Mouse (Mus musculus) embryonic facial prominence, embryonic 12.5 days (tissue): Measurements from ENCODE around the gene Asf1b. TPM values are rescaled to one million over a fixed set of nuclear protein-coding genes. Genes with fewer than 3 reads are reported as not detected.
A peak's percentile ranks its signal among the peaks of the same experiment; 100 is the strongest.

ENCODE experiments used
- ATAC-seq: fragments of 200-750 bp; cut with Nextera tagmentation; 2 replicates; pipeline ENCODE4 v1.8.0; 2017; ENCODE audit not compliant: insufficient number of reproducible peaks, insufficient read depth, low FRiP score, low TSS enrichment
- H3K27ac ChIP-seq: fragments of 300-500 bp; sonication (generic); 2 replicates; pipeline ENCODE4 v1.5.1; 2016; ENCODE audit warnings: mild to moderate bottlenecking
- H3K27me3 ChIP-seq: fragments of 300-500 bp; sonication (generic); 2 replicates; pipeline ENCODE4 v1.6.1; 2016; ENCODE audit warnings: mild to moderate bottlenecking, moderate library complexity
- H3K36me3 ChIP-seq: fragments of 300-500 bp; sonication (generic); 2 replicates; pipeline ENCODE4 v1.6.1; 2016; ENCODE audit warnings: mild to moderate bottlenecking
- H3K4me1 ChIP-seq: fragments of 300-500 bp; sonication (generic); 2 replicates; pipeline ENCODE4 v1.6.1; 2016
- H3K4me2 ChIP-seq: fragments of 300-500 bp; sonication (generic); replicated peaks from 2 replicates; pipeline ENCODE4 v1.6.1; 2016; ENCODE audit warnings: mild to moderate bottlenecking, moderate library complexity
- H3K4me3 ChIP-seq: fragments of 300-500 bp; sonication (generic); 2 replicates; pipeline ENCODE4 v1.5.1; 2016; ENCODE audit warnings: mild to moderate bottlenecking
- H3K9ac ChIP-seq: fragments of 300-500 bp; sonication (generic); 2 replicates; pipeline ENCODE4 v1.6.1; 2016; ENCODE audit warnings: mild to moderate bottlenecking, moderate library complexity
- H3K9me3 ChIP-seq: fragments of 300-500 bp; sonication (generic); 2 replicates; pipeline ENCODE4 v1.6.1; 2016; ENCODE audit warnings: mild to moderate bottlenecking, moderate library complexity
- WGBS: fragments of 180-500 bp; shearing (Covaris S2); methylation state at CpG from one replicate; pipeline ENCODE4 v1.1.7; 2016; 5-methylcytosine and 5-hydroxymethylcytosine counted together
- polyA plus RNA-seq: library from polyadenylated mRNA; unstranded; fragments of >200 nt; fragmentation: Nextera tagmentation; extraction: Ambion mirVana; gene quantifications from 2 replicates; pipeline ENCODE4 v1.2.1, GENCODE M21; 2016

The Asf1b gene
- 54.4 and 55.0 TPM in 2 replicates for polyA plus RNA-seq

- no peaks in the 10 kb centered on the region for H3K36me3 ChIP-seq
- 0 out of 2 replicates have a peak within 1 kb of the TSS, but pooled peaks have one; percentile 30 for H3K27ac ChIP-seq
- no peaks in the 10 kb centered on the region for H3K9me3 ChIP-seq
- WGBS: under 1% methylated on average over 75 of the region's 75 CpGs
- H3K4me1 ChIP-seq: peaks cover 14% of the 10 kb centered on the region
- peak within 1 kb of the TSS; percentile 64 for H3K9ac ChIP-seq
- ATAC-seq: peak; percentile 100
- peak within 1 kb of the TSS; percentile 73 for H3K4me3 ChIP-seq
- peak within 1 kb of the TSS; percentile 94 for H3K4me2 ChIP-seq
- no peaks in the 10 kb centered on the region for H3K27me3 ChIP-seq
Observed at GRCm38 (mm10) chr8:83955106-83955957, at the start of gene Asf1b, which contains the start of gene Gm10644. TSS of gene Asf1b (plus strand) at chr8:83955507. TSS of gene Gm10644 (minus strand) at chr8:83955205.

- H3K36me3 ChIP-seq: peaks cover 9% of the 10 kb centered on the region; the same call in 1 of the 2 replicates
- WGBS: 83% methylated on average over 6 of the region's 6 CpGs
- no peak overlapping the region for H3K4me2 ChIP-seq
- ATAC-seq: no peak
- H3K27me3 ChIP-seq: no peaks in the 10 kb centered on the region
- no peak overlapping the region for H3K4me3 ChIP-seq
- no peak overlapping the region for H3K27ac ChIP-seq
- no peaks in the 10 kb centered on the region for H3K9me3 ChIP-seq
- H3K9ac ChIP-seq: no peak overlapping the region
- peaks cover 23% of the 10 kb centered on the region for H3K4me1 ChIP-seq
Observed at GRCm38 (mm10) chr8:83908583-83908982, 46.7 kb upstream of the Asf1b start.

- Histone ChIP-seq H3K36me3 (peaks cover 9% of the 10 kb centered on the region; the same call in 1 of the 2 replicates), H3K4me3 (no peak overlapping the region), H3K9ac (no peak overlapping the region), H3K27ac (no peak overlapping the region), H3K4me2 (no peak overlapping the region), H3K27me3 (no peaks in the 10 kb centered on the region), H3K4me1 (peaks cover 19% of the 10 kb centered on the region), H3K9me3 (no peaks in the 10 kb centered on the region)
- ATAC-seq: no peak
- WGBS: 51% methylated on average over 8 of the region's 8 CpGs
Observed at GRCm38 (mm10) chr8:83909311-83909710, 46.0 kb upstream of the Asf1b start.

GRCm38 (mm10) chr8:83911809-83912731, 43.2 kb upstream of the Asf1b start:
- Histone ChIP-seq H3K27ac (no peak overlapping the region), H3K4me2 (no peak overlapping the region), H3K9ac (no peak overlapping the region), H3K27me3 (no peaks in the 10 kb centered on the region), H3K4me3 (no peak overlapping the region), H3K4me1 (peaks cover 22% of the 10 kb centered on the region), H3K9me3 (no peaks in the 10 kb centered on the region), H3K36me3 (peaks cover 15% of the 10 kb centered on the region)
- 80% methylated on average over 5 of the region's 5 CpGs for WGBS
- no peak for ATAC-seq

- H3K4me1 ChIP-seq: peaks cover 16% of the 10 kb centered on the region
- no peaks in the 10 kb centered on the region for H3K27me3 ChIP-seq
- H3K4me3 ChIP-seq: no peak overlapping the region
- 95% methylated on average over 3 of the region's 3 CpGs for WGBS
- H3K4me2 ChIP-seq: no peak overlapping the region
- no peak for ATAC-seq
- no peak overlapping the region for H3K9ac ChIP-seq
- no peak overlapping the region for H3K27ac ChIP-seq
- H3K9me3 ChIP-seq: no peaks in the 10 kb centered on the region
- peaks cover 30% of the 10 kb centered on the region for H3K36me3 ChIP-seq
Observed at GRCm38 (mm10) chr8:83914232-83914631, 41.1 kb upstream of the Asf1b start.

GRCm38 (mm10) chr8:83914860-83915259, 40.4 kb upstream of the Asf1b start:
- WGBS: 49% methylated on average over 5 of the region's 5 CpGs

GRCm38 (mm10) chr8:83916015-83916414, 39.3 kb upstream of the Asf1b start:
- no peak for ATAC-seq
- Histone ChIP-seq H3K27me3 (no peaks in the 10 kb centered on the region), H3K4me3 (no peak overlapping the region), H3K4me2 (no peak overlapping the region), H3K36me3 (peaks cover 41% of the 10 kb centered on the region), H3K27ac (no peak overlapping the region), H3K4me1 (peaks cover 12% of the 10 kb centered on the region), H3K9me3 (no peaks in the 10 kb centered on the region), H3K9ac (no peak overlapping the region)
- WGBS: 74% methylated on average over 5 of the region's 5 CpGs

More at GRCm38 (mm10) chr8:83914860-83915259, 40.4 kb upstream of the Asf1b start:
- Histone ChIP-seq H3K4me2 (no peak overlapping the region), H3K36me3 (peaks cover 33% of the 10 kb centered on the region), H3K4me1 (peaks cover 12% of the 10 kb centered on the region), H3K27me3 (no peaks in the 10 kb centered on the region), H3K9me3 (no peaks in the 10 kb centered on the region), H3K27ac (no peak overlapping the region), H3K9ac (no peak overlapping the region), H3K4me3 (no peak overlapping the region)
- no peak for ATAC-seq

GRCm38 (mm10) chr8:83917566-83917965, 37.7 kb upstream of the Asf1b start:
- H3K27ac ChIP-seq: no peak overlapping the region
- ATAC-seq: no peak
- H3K27me3 ChIP-seq: no peaks in the 10 kb centered on the region
- 87% methylated on average over 6 of the region's 6 CpGs for WGBS
- peaks cover 12% of the 10 kb centered on the region for H3K4me1 ChIP-seq
- H3K4me3 ChIP-seq: no peak overlapping the region
- peaks cover 44% of the 10 kb centered on the region for H3K36me3 ChIP-seq
- no peak overlapping the region for H3K9ac ChIP-seq
- H3K9me3 ChIP-seq: no peaks in the 10 kb centered on the region
- no peak overlapping the region for H3K4me2 ChIP-seq

GRCm38 (mm10) chr8:83921558-83921957, 33.7 kb upstream of the Asf1b start:
- no peak for ATAC-seq
- Histone ChIP-seq H3K4me2 (no peak overlapping the region), H3K36me3 (peaks cover 63% of the 10 kb centered on the region), H3K9me3 (no peaks in the 10 kb centered on the region), H3K27ac (no peak overlapping the region), H3K27me3 (no peaks in the 10 kb centered on the region), H3K4me3 (no peak overlapping the region), H3K9ac (no peak overlapping the region), H3K4me1 (no peaks in the 10 kb centered on the region)
- WGBS: 72% methylated on average over 3 of the region's 3 CpGs

- Histone ChIP-seq H3K9ac (no peak overlapping the region), H3K9me3 (no peaks in the 10 kb centered on the region), H3K27me3 (no peaks in the 10 kb centered on the region), H3K4me1 (no peaks in the 10 kb centered on the region), H3K4me2 (no peak overlapping the region), H3K27ac (no peak overlapping the region), H3K4me3 (no peak overlapping the region), H3K36me3 (peaks cover 62% of the 10 kb centered on the region)
- ATAC-seq: no peak
- 86% methylated on average over 8 of the region's 8 CpGs for WGBS
Observed at GRCm38 (mm10) chr8:83922727-83923126, 32.6 kb upstream of the Asf1b start.

GRCm38 (mm10) chr8:83924585-83924984, 30.7 kb upstream of the Asf1b start:
- Histone ChIP-seq H3K27ac (no peak overlapping the region), H3K4me3 (no peak overlapping the region), H3K9ac (no peak overlapping the region), H3K27me3 (no peaks in the 10 kb centered on the region), H3K36me3 (peaks cover 67% of the 10 kb centered on the region), H3K4me2 (no peak overlapping the region), H3K4me1 (no peaks in the 10 kb centered on the region), H3K9me3 (no peaks in the 10 kb centered on the region)
- 86% methylated on average over 5 of the region's 5 CpGs for WGBS
- ATAC-seq: no peak
